Mouse (Mus musculus): ENCODE results near the gene Dlx5. TPM values are rescaled to one million over a fixed set of nuclear protein-coding genes. Genes with fewer than 3 reads are reported as not detected.

Dlx5 gene
- polyA plus RNA-seq, 1 experiment from 2014 or later, result 56.0 TPM

GRCm38 (mm10) chr6:6856881-6857280 is 25.0 kb downstream of the Dlx5 start:
- 15% methylated on average over 4 of the region's 4 CpGs for WGBS
- ATAC-seq (ENCODE audit: insufficient number of reproducible peaks, low FRiP score, low TSS enrichment, low read depth), result no peak
- no peak overlapping the region for H3K9ac ChIP-seq
- no peak overlapping the region for H3K4me3 ChIP-seq (replicated peaks)
- peaks cover 28% of the 10 kb centered on the region for H3K4me1 ChIP-seq
- peaks cover 86% of the 10 kb centered on the region for H3K27me3 ChIP-seq
- no peaks in the 10 kb centered on the region for H3K9me3 ChIP-seq (replicated peaks)
- no peak overlapping the region for H3K27ac ChIP-seq (replicated peaks)
- peak overlapping the region; percentile 33; the same call in 1 of the 2 replicates for H3K4me2 ChIP-seq (replicated peaks)
- no peaks in the 10 kb centered on the region for H3K36me3 ChIP-seq

DNA sequence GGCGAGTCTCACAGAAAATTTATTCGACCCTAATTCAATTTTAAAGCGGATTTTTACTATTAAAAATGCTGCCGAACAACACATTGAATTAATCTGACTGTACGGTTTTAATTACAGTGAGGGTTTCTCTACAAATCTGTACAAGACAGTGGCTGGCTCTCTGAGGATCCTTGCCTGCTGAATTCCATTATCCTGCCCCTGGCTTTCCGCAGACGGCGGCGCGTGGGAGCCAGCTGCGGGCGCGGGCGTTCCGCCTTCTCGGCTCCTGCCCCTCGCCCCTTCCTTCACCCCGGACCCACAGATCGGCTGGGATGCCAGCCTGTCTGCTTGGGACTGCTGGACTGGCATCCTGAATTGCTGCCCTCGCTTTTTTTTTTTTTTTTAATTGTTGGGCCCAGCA is 25.6 kb downstream of the Dlx5 start:
- under 1% methylated on average over 20 of the region's 20 CpGs for WGBS
- peak overlapping the region; percentile 33 for H3K4me2 ChIP-seq (replicated peaks)
- peaks cover 90% of the 10 kb centered on the region for H3K27me3 ChIP-seq
- no peaks in the 10 kb centered on the region for H3K9me3 ChIP-seq (replicated peaks)
- H3K36me3 ChIP-seq, result no peaks in the 10 kb centered on the region
- H3K4me1 ChIP-seq, result peaks cover 28% of the 10 kb centered on the region
- peak; percentile 25; the same call in 1 of the 2 replicates for ATAC-seq (ENCODE audit: insufficient number of reproducible peaks, low FRiP score, low TSS enrichment, low read depth)
- H3K9ac ChIP-seq, result no peak overlapping the region
- 0 out of 2 replicates have a peak overlapping the region, but pooled peaks have one; percentile 5 for H3K4me3 ChIP-seq (replicated peaks)
- no peak overlapping the region for H3K27ac ChIP-seq (replicated peaks)

- Histone ChIP-seq H3K4me1 (peaks cover 27% of the 10 kb centered on the region), H3K4me3 (replicated peaks) (0 out of 2 replicates have a peak overlapping the region, but pooled peaks have one; percentile 5), H3K27me3 (peaks cover 91% of the 10 kb centered on the region), H3K9ac (no peak overlapping the region), H3K36me3 (no peaks in the 10 kb centered on the region), H3K9me3 (replicated peaks) (no peaks in the 10 kb centered on the region), H3K27ac (replicated peaks) (no peak overlapping the region), H3K4me2 (replicated peaks) (peak overlapping the region; percentile 33)
- 5% methylated on average over 10 of the region's 10 CpGs for WGBS
- no peak for ATAC-seq (ENCODE audit: insufficient number of reproducible peaks, low FRiP score, low TSS enrichment, low read depth)
Observed at GRCm38 (mm10) chr6:6855746-6856185, 26.1 kb downstream of the Dlx5 start.

DNA sequence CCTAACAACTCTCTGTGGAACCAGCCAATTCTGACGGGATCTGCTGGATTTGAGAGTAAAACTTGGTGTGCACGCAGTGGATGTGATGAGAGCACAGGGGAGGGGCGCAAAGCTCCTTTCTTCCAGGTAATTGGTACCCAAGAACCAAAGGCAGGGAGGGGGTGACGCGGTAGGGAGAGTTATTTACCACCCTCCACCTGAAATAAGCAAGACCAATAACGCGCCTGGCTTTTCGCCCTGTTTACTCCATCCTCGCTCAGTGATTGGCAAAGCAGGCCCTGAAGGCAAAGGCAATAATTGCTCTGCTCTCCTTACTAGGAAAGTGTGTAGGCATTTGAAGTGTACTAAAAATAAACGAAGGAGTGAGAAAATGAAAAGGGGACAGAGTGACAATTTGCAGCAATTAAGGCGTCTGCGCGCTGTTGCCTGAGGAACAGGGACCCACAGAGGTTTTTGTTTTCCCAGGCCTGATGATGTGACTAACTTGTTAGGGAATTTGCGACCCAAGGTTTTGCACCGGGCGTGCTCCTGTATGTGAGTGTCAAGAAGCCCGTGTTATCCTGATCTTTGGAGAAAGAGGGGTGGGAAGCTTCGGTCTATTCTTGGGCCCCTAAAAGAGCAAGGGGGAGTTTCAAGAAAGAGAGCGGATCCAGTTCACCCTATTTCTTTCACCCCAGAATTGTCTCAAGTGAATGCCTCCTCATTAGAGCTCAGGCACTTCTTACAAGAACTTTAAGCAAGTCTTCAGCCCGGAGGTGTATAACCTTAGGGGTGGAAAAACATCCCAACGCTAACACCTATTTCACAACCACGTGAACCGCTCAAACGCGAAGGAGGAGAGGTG is 26.8 kb downstream of the Dlx5 start:
- WGBS, result 5% methylated on average over 25 of the region's 25 CpGs
- no peak overlapping the region for H3K4me3 ChIP-seq (replicated peaks)

DNA sequence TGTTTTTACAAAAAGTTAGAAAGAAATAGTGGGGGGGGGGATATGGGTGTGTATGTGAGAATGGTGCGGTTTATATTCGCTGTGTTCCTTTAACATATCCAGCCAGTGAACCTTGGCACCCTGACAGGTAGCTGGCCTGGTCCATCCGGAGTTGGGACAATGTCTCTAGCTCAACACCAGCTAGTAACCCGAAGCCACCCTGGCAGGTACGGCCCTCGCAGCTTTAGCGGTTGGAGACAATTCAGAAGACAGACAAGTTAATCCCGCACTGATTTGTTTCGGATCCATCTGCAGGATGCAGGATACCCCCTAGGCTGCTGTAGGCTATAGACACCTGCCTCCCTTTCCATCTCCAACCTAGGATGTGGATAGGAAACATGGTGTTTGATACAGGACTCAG is 27.7 kb downstream of the Dlx5 start:
- H3K4me1 ChIP-seq, result peaks cover 16% of the 10 kb centered on the region
- no peak overlapping the region for H3K27ac ChIP-seq (replicated peaks)
- no peak for ATAC-seq (ENCODE audit: insufficient number of reproducible peaks, low FRiP score, low TSS enrichment, low read depth)
- 7% methylated on average over 9 of the region's 9 CpGs for WGBS
- H3K4me2 ChIP-seq (replicated peaks), result no peak overlapping the region
- no peaks in the 10 kb centered on the region for H3K36me3 ChIP-seq
- no peaks in the 10 kb centered on the region for H3K9me3 ChIP-seq (replicated peaks)
- no peak overlapping the region for H3K9ac ChIP-seq
- H3K4me3 ChIP-seq (replicated peaks), result no peak overlapping the region
- peaks cover 88% of the 10 kb centered on the region for H3K27me3 ChIP-seq

More for the DNA sequence above, 26.8 kb downstream of the Dlx5 start:
- peak; percentile 25; the same call in 1 of the 2 replicates for ATAC-seq (ENCODE audit: insufficient number of reproducible peaks, low FRiP score, low TSS enrichment, low read depth)
- Histone ChIP-seq H3K36me3 (no peaks in the 10 kb centered on the region), H3K27me3 (peaks cover 92% of the 10 kb centered on the region), H3K9ac (no peak overlapping the region), H3K9me3 (replicated peaks) (no peaks in the 10 kb centered on the region), H3K4me1 (peaks cover 23% of the 10 kb centered on the region), H3K27ac (replicated peaks) (no peak overlapping the region), H3K4me2 (replicated peaks) (peak overlapping the region; percentile 33; the same call in 1 of the 2 replicates)

GRCm38 (mm10) chr6:6852944-6853343 is 28.9 kb downstream of the Dlx5 start:
- Histone ChIP-seq H3K27me3 (peaks cover 87% of the 10 kb centered on the region), H3K4me1 (peaks cover 16% of the 10 kb centered on the region), H3K36me3 (no peaks in the 10 kb centered on the region), H3K4me3 (replicated peaks) (no peak overlapping the region), H3K27ac (replicated peaks) (no peak overlapping the region), H3K9me3 (replicated peaks) (no peaks in the 10 kb centered on the region), H3K4me2 (replicated peaks) (no peak overlapping the region), H3K9ac (no peak overlapping the region)
- WGBS, result 60% methylated on average over 3 of the region's 3 CpGs
- ATAC-seq (ENCODE audit: insufficient number of reproducible peaks, low FRiP score, low TSS enrichment, low read depth), result no peak

DNA sequence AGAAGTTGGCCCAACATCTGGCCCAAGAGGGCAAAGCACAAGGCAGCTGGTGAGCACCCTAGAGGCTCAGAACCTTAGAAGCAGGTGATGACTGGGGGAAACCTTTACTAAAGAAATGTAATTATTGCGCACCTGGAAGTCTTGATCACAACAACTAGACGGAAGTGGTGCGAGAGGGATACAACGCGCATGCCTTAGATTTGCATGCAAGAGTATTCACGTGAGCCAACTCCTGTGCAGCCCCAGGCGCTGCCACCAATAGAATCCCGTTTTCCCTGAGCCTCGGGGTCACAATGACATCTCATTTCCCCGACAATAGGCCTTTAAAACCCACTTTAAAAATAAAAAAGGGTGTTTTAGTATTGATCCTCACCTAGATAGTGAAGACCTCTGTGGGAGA is 30.7 kb downstream of the Dlx5 start:
- H3K36me3 ChIP-seq, result no peaks in the 10 kb centered on the region
- no peaks in the 10 kb centered on the region for H3K9me3 ChIP-seq (replicated peaks)
- H3K27me3 ChIP-seq, result peaks cover 82% of the 10 kb centered on the region
- H3K9ac ChIP-seq, result no peak overlapping the region
- no peak for ATAC-seq (ENCODE audit: insufficient number of reproducible peaks, low FRiP score, low TSS enrichment, low read depth)
- H3K4me3 ChIP-seq (replicated peaks), result no peak overlapping the region
- 16% methylated on average over 10 of the region's 10 CpGs for WGBS
- H3K27ac ChIP-seq (replicated peaks), result no peak overlapping the region
- no peak overlapping the region for H3K4me2 ChIP-seq (replicated peaks)
- H3K4me1 ChIP-seq, result peaks cover 13% of the 10 kb centered on the region

GRCm38 (mm10) chr6:6850324-6851060 is 31.4 kb downstream of the Dlx5 start:
- Histone ChIP-seq H3K36me3 (no peaks in the 10 kb centered on the region), H3K4me2 (replicated peaks) (no peak overlapping the region), H3K9ac (no peak overlapping the region), H3K4me3 (replicated peaks) (no peak overlapping the region), H3K27me3 (peaks cover 75% of the 10 kb centered on the region), H3K4me1 (peaks cover 6% of the 10 kb centered on the region), H3K27ac (replicated peaks) (no peak overlapping the region), H3K9me3 (replicated peaks) (no peaks in the 10 kb centered on the region)
- WGBS, result 7% methylated on average over 26 of the region's 26 CpGs
- no peak for ATAC-seq (ENCODE audit: insufficient number of reproducible peaks, low FRiP score, low TSS enrichment, low read depth)

- H3K4me1 ChIP-seq, result 0 out of 2 replicates have a peak, but pooled peaks cover 3% of the 10 kb centered on the region
- no peak overlapping the region for H3K27ac ChIP-seq (replicated peaks)
- WGBS, result 4% methylated on average over 12 of the region's 12 CpGs
- H3K36me3 ChIP-seq, result no peaks in the 10 kb centered on the region
- H3K9me3 ChIP-seq (replicated peaks), result no peaks in the 10 kb centered on the region
- ATAC-seq (ENCODE audit: insufficient number of reproducible peaks, low FRiP score, low TSS enrichment, low read depth), result no peak
- H3K4me3 ChIP-seq (replicated peaks), result no peak overlapping the region
- no peak overlapping the region for H3K4me2 ChIP-seq (replicated peaks)
- H3K9ac ChIP-seq, result no peak overlapping the region
- H3K27me3 ChIP-seq, result peaks cover 68% of the 10 kb centered on the region
Observed at GRCm38 (mm10) chr6:6849744-6850143, 32.1 kb downstream of the Dlx5 start.

GRCm38 (mm10) chr6:6848541-6848940 is 33.3 kb downstream of the Dlx5 start:
- Histone ChIP-seq H3K36me3 (no peaks in the 10 kb centered on the region), H3K4me3 (replicated peaks) (no peak overlapping the region), H3K9me3 (replicated peaks) (no peaks in the 10 kb centered on the region), H3K27me3 (peaks cover 60% of the 10 kb centered on the region), H3K4me2 (replicated peaks) (no peak overlapping the region), H3K27ac (replicated peaks) (no peak overlapping the region), H3K4me1 (0 out of 2 replicates have a peak, but pooled peaks cover 3% of the 10 kb centered on the region), H3K9ac (no peak overlapping the region)
- no peak for ATAC-seq (ENCODE audit: insufficient number of reproducible peaks, low FRiP score, low TSS enrichment, low read depth)
- WGBS, result 43% methylated on average over 4 of the region's 4 CpGs

DNA sequence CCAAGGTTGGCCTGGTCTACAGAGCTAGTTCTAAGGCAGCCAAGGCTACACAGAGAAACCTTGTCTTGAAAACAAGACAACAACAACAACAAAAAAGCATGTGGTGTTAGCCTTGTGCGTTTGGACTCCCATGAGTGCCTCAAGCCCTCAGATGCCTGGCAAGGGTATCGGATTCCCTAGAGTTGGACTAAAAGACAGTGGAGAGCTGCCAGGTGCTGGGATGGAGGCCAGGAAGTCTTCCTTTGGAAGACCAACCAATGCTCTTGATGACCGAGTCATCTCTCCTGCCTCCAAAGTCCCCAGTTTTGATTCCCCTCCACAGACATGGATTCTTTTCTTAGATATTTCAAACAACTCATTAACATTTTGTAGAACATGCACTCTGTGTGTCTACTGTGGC is 48.6 kb downstream of the Dlx5 start:
- H3K4me3 ChIP-seq (replicated peaks), result no peak overlapping the region
- 79% methylated on average over 3 of the region's 3 CpGs for WGBS

More for the DNA sequence above, 48.6 kb downstream of the Dlx5 start:
- Histone ChIP-seq H3K27ac (replicated peaks) (no peak overlapping the region), H3K36me3 (no peaks in the 10 kb centered on the region), H3K4me1 (no peaks in the 10 kb centered on the region), H3K9ac (no peak overlapping the region), H3K9me3 (replicated peaks) (no peaks in the 10 kb centered on the region), H3K4me2 (replicated peaks) (no peak overlapping the region), H3K27me3 (no peaks in the 10 kb centered on the region)
- ATAC-seq (ENCODE audit: insufficient number of reproducible peaks, low FRiP score, low TSS enrichment, low read depth), result no peak
